Comparison of ENCODE assay signal across 12 mouse cellular contexts in genomic region chr1:144431535-144432276, GRCm38 (mm10).
DNase-seq lines count a peak whose midpoint lies in the region; ATAC-seq and TF ChIP-seq lines count a peak whose summit lies in the region.
"Had no signal": no experiment of that assay in that cellular context is flagged by ENCODE, and none has a peak within 500 bp of the region (broad histone marks: within the 10 kb centered on the region; RNA-seq: fewer than 3 reads in every experiment).

No protein-coding gene starts in this region.

- TF ChIP-seq CTCF in heart, adult 2 months (IDR thresholded peaks at IDR 0.05), result peak; percentile 56

- no peaks in the 10 kb centered on the region for H3K9me3 ChIP-seq in neural tube, embryonic 14.5 days (ENCODE audit: control insufficient read depth, low read length)

- no peaks in the 10 kb centered on the region for H3K79me2 ChIP-seq in heart, adult 2 months (replicated peaks; ENCODE audit: control insufficient read depth, insufficient read depth, low read length)

- H3K4me2 ChIP-seq in neural tube, embryonic 14.5 days (ENCODE audit: low read depth, low read length), result no peak overlapping the region

- TF ChIP-seq POLR2A in heart, adult 2 months (IDR thresholded peaks at IDR 0.05; ENCODE audit: insufficient read depth, low read depth, low read length), result no peak

- no peak for DNase-seq in heart, adult 2 months
- DNase-seq in heart, adult 9 months (ENCODE audit: low spot score in 2 of 2), result no peak
- DNase-seq in neural tube, embryonic 10.5 days (ENCODE audit: extremely low spot score, low spot score), result no peak
- DNase-seq in thymus, postnatal 4 days, result no peak
- no peak for DNase-seq in urinary bladder, postnatal 36 days (ENCODE audit: low spot score in 2 of 2)
- no peak for DNase-seq in testis, postnatal 10 days (ENCODE audit: low spot score)
- DNase-seq: cerebellum, adult 11 months; gastrocnemius, postnatal 14 days; kidney, adult 8-10 months had no signal

- no peaks in the 10 kb centered on the region for H3K36me3 ChIP-seq in heart, adult 2 months (ENCODE audit: control insufficient read depth, insufficient read depth, low read length)
- H3K36me3 ChIP-seq in neural tube, embryonic 14.5 days (ENCODE audit: control insufficient read depth, insufficient read depth, low read length), result no peaks in the 10 kb centered on the region

- WGBS in heart, adult 2 months, result 77% methylated on average over 5 of the region's 5 CpGs
- 86% methylated on average over 5 of the region's 5 CpGs for WGBS in neural tube, embryonic 14.5 days

- intact Hi-C loops in heart, adult 2 months (cut with DNase I), result no loop called here

- H3K4me3 ChIP-seq in heart, adult 2 months, result no peak overlapping the region
- no peak overlapping the region for H3K4me3 ChIP-seq in neural tube, embryonic 14.5 days (ENCODE audit: low read depth, low read length)

- no peak overlapping the region for H3K9ac ChIP-seq in heart, adult 2 months (ENCODE audit: low read depth, low read length)
- H3K9ac ChIP-seq in neural tube, embryonic 14.5 days (replicated peaks; ENCODE audit: low read depth, low read length), result no peak overlapping the region
- H3K9ac ChIP-seq: liver, embryonic 14.5 days had no signal

- no peaks in the 10 kb centered on the region for H3K4me1 ChIP-seq in heart, adult 2 months (ENCODE audit: control insufficient read depth, insufficient read depth, low read length)
- no peaks in the 10 kb centered on the region for H3K4me1 ChIP-seq in neural tube, embryonic 14.5 days (ENCODE audit: control insufficient read depth, insufficient read depth, low read length)

- peak; percentile 71; the same call in 1 of the 2 replicates for ATAC-seq in neural tube, embryonic 14.5 days (ENCODE audit: low read depth)
- ATAC-seq in granulocyte monocyte progenitor cell, adult 5-6 weeks (replicated peaks; ENCODE audit: poor library complexity, severe bottlenecking), result peak; percentile 59

- H3K27ac ChIP-seq in heart, adult 2 months, result no peak overlapping the region
- H3K27ac ChIP-seq in neural tube, embryonic 14.5 days (ENCODE audit: low read depth, low read length), result no peak overlapping the region
- H3K27ac ChIP-seq: liver, embryonic 14.5 days had no signal

- H3K27me3 ChIP-seq in heart, adult 2 months (ENCODE audit: control insufficient read depth, insufficient read depth, low read length), result no peaks in the 10 kb centered on the region
- no peaks in the 10 kb centered on the region for H3K27me3 ChIP-seq in neural tube, embryonic 14.5 days (ENCODE audit: control insufficient read depth, insufficient read depth, low read length)

- no peak for TF ChIP-seq EP300 in heart, adult 2 months (IDR thresholded peaks at IDR 0.05; ENCODE audit: insufficient read depth, low read depth, low read length)
